Mouse (Mus musculus): Measurements from ENCODE around the gene Slc35e3. TPM values are rescaled to one million over a fixed set of nuclear protein-coding genes. Genes with fewer than 3 reads are reported as not detected.
"Not testable (repeated sequence)": the region's sequence is repeated elsewhere in the genome, so short reads cannot be mapped to it uniquely, and the experiment has no call there.

Gene Slc35e3
- total RNA-seq, 2 experiments from 2014 or later = 6.3 to 6.6 TPM

- DNase-seq = no peak
Observed at GRCm38 (mm10) chr10:117765116-117765894, 19.1 kb upstream of the Slc35e3 start.

GRCm38 (mm10) chr10:117764598-117764997 lies 18.4 kb upstream of the Slc35e3 start:
- intact Hi-C loops (cut with DNase I) = no loop called here

More at GRCm38 (mm10) chr10:117765116-117765894, 19.1 kb upstream of the Slc35e3 start:
- intact Hi-C loops (cut with DNase I) = no loop called here

GRCm38 (mm10) chr10:117763588-117764190 lies 17.5 kb upstream of the Slc35e3 start:
- intact Hi-C loops (cut with DNase I) = no loop called here
- no peak for DNase-seq

More at GRCm38 (mm10) chr10:117764598-117764997, 18.4 kb upstream of the Slc35e3 start:
- no peak for DNase-seq

GRCm38 (mm10) chr10:117762966-117763365 lies 16.8 kb upstream of the Slc35e3 start:
- intact Hi-C loops (cut with DNase I) = no loop called here
- DNase-seq = no peak

GRCm38 (mm10) chr10:117762281-117762830 lies 16.2 kb upstream of the Slc35e3 start:
- intact Hi-C loops (cut with DNase I) = no loop called here
- no peak for DNase-seq

GRCm38 (mm10) chr10:117761551-117761950 lies 15.4 kb upstream of the Slc35e3 start:
- DNase-seq = no peak
- intact Hi-C loops (cut with DNase I) = no loop called here

- no peak for DNase-seq
- intact Hi-C loops (cut with DNase I) = no loop called here
Observed at GRCm38 (mm10) chr10:117760831-117761335, 14.7 kb upstream of the Slc35e3 start.

GRCm38 (mm10) chr10:117759844-117760630 lies 13.9 kb upstream of the Slc35e3 start:
- intact Hi-C loops (cut with DNase I) = no loop called here
- no peak for DNase-seq

GRCm38 (mm10) chr10:117758749-117759727 lies 12.9 kb upstream of the Slc35e3 start:
- no peak for DNase-seq
- intact Hi-C loops (cut with DNase I) = no loop called here

- intact Hi-C loops (cut with DNase I); DNase-seq: not testable (repeated sequence)
Observed at GRCm38 (mm10) chr10:117758344-117758743, 12.2 kb upstream of the Slc35e3 start.

- intact Hi-C loops (cut with DNase I) = no loop called here
- DNase-seq = no peak
Observed at GRCm38 (mm10) chr10:117757796-117758342, 11.7 kb upstream of the Slc35e3 start.

GRCm38 (mm10) chr10:117757259-117757658 lies 11.1 kb upstream of the Slc35e3 start:
- DNase-seq = no peak
- intact Hi-C loops (cut with DNase I) = no loop called here

GRCm38 (mm10) chr10:117756784-117757183 lies 10.6 kb upstream of the Slc35e3 start:
- intact Hi-C loops (cut with DNase I) = no loop called here
- no peak for DNase-seq

GRCm38 (mm10) chr10:117755799-117756467 lies 9.8 kb upstream of the Slc35e3 start:
- intact Hi-C loops (cut with DNase I) = no loop called here
- no peak for DNase-seq

GRCm38 (mm10) chr10:117755086-117755798 lies 9.1 kb upstream of the Slc35e3 start:
- intact Hi-C loops (cut with DNase I) = no loop called here
- DNase-seq = no peak

- intact Hi-C loops (cut with DNase I) = no loop called here
- no peak for DNase-seq
Observed at GRCm38 (mm10) chr10:117754609-117754940, 8.4 kb upstream of the Slc35e3 start.

GRCm38 (mm10) chr10:117753711-117754608 lies 7.8 kb upstream of the Slc35e3 start:
- no peak for DNase-seq
- intact Hi-C loops (cut with DNase I) = no loop called here
